Mouse (Mus musculus) bone marrow macrophage, adult 2 months (primary cell): ENCODE results near the gene Pla2g5. TPM values are rescaled to one million over a fixed set of nuclear protein-coding genes. Genes with fewer than 3 reads are reported as not detected.
"Not testable (repeated sequence)": the region's sequence is repeated elsewhere in the genome, so short reads cannot be mapped to it uniquely, and the experiment has no call there.

Experiments used
- H3K27ac ChIP-seq: 2 replicates; pipeline ENCODE4 v1.5.1; 2012; ENCODE audit warnings: low read depth, low read length; ENCODE audit not compliant: insufficient read depth
- H3K4me1 ChIP-seq: 2 replicates; pipeline ENCODE4 v1.6.1; 2012; ENCODE audit warnings: low read length; ENCODE audit not compliant: control insufficient read depth, insufficient read depth
- H3K4me3 ChIP-seq: 2 replicates; pipeline ENCODE4 v1.5.1; 2012; ENCODE audit warnings: mild to moderate bottlenecking, low read length, moderate library complexity; ENCODE audit not compliant: insufficient read depth
- CTCF ChIP-seq: IDR thresholded peaks from 2 replicates; pipeline ENCODE4 v1.5.1; 2012; ENCODE audit warnings: low read depth, mild to moderate bottlenecking, low read length, moderate library complexity
- POLR2A ChIP-seq: IDR thresholded peaks from 2 replicates; pipeline ENCODE4 v1.6.1; 2012; ENCODE audit warnings: mild to moderate bottlenecking, low read depth, low read length, borderline replicate concordance
- polyA plus RNA-seq: library from polyadenylated mRNA; stranded (reverse); fragments of >200 nt; gene quantifications from 2 replicates; pipeline ENCODE4 v1.2.4, GENCODE M21; 2012; ENCODE audit not compliant: missing spikeins, insufficient read depth, insufficient read length

Gene Pla2g5
- not detected in 2 replicates for polyA plus RNA-seq

DNA sequence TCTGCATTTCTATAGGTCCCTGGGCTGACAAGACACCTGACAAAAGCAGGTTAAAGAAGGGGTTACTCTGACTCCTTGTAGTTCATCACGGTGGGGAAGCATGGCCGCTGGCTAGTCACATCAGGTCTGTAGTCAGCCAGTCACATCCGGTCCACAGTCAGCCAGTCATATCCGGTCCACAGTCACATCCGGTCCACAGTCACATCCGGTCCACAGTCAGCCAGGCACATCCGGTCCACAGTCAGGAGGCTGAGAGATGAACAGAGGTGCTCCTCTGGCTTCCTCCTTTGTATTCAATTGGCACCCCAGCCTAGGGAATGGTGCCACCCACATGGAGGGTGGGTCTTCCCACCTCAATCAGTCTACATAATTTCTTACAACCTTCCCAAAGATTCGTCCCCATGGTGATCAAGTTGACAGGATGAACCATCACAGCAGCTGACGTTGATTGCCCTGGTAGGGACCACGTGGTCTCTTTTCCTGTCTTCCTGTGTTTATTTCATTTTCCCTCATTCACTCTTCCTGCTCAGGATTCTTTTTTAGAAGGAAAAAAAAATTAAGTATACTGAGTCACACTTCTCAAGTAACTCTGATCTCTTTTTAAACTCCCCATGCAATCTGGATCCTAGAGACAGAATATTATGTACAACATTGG, at the start of gene Pla2g5:
Gene Pla2g5 (minus strand): TSS at position 139 of the 655 bp plus-strand sequence.
- Histone ChIP-seq H3K4me3 (no peak within 1 kb of the TSS), H3K27ac (no peak within 1 kb of the TSS), H3K4me1 (peaks cover 19% of the 10 kb centered on the region)
- no peak for TF ChIP-seq POLR2A

DNA sequence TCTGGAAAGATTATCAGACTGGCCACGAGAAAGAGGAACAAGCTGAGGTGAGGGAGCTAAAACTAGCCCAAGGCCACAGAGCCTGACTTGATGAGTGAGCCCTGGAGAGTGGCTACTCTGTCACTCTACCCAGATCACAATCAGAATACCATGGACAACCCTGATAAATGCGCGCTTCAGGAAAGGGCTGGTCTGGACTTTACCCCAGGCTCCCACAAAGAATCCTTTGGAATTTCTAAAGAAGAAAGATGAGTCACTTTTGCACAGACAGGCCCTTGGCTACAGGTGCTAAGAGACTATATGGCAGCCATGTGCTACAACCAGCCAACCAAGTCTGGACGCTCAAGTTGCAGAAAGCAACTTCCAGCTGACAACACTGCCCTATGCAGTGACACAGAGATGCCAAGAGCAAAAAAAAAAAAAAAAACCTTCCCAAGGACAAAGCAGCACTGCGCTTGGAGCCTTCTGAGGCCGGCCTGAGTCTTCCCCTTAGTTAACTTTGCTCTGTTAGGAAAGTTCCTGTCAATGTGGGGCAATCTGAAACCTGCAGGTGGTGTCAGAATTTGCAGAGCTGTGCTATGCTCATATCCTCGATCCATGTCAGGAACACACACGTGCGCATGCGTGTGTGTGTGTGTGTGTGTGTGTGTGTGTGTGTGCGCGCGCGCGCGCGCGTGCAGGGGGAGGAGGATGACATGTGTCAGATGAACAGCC, 42.5 kb upstream of the Pla2g5 start:
- Histone ChIP-seq H3K4me3 (no peak overlapping the region), H3K27ac (no peak overlapping the region), H3K4me1 (no peaks in the 10 kb centered on the region; the same call in 1 of the 2 replicates)
- no peak for TF ChIP-seq POLR2A
- no peak for TF ChIP-seq CTCF

DNA sequence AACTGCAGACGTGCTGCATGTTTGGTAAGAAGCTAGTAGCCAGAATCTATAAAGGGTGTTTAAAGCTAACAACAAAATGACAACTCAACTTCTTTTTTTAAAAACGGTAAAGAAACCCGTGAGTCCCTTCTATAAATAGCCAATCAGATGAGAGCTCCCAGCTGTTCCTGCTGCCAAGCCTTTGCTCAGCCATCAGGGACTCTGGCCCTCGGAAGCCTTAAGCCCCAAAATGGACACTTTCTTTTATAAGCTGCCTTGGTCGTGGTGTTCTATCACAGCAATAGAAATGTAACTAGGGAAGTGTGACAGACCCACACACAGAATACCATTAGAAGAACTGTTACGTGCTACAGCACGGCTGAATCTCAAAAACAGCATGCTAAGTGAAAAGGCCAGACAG, 36.1 kb upstream of the Pla2g5 start:
- Histone ChIP-seq H3K4me1 (no peaks in the 10 kb centered on the region), H3K4me3 (no peak overlapping the region), H3K27ac (no peak overlapping the region)
- TF ChIP-seq CTCF (no peak), POLR2A (no peak)

- not testable (repeated sequence) for H3K4me3 ChIP-seq, H3K27ac ChIP-seq, H3K4me1 ChIP-seq
Measured at GRCm38 (mm10) chr4:138893789-138894188, 30.5 kb upstream of the Pla2g5 start.

- Histone ChIP-seq H3K4me1 (no peaks in the 10 kb centered on the region), H3K27ac (no peak overlapping the region), H3K4me3 (no peak overlapping the region)
- no peak for TF ChIP-seq POLR2A
- TF ChIP-seq CTCF, result no peak
Measured at GRCm38 (mm10) chr4:138892655-138893054, 29.4 kb upstream of the Pla2g5 start.

GRCm38 (mm10) chr4:138889635-138890034, 26.4 kb upstream of the Pla2g5 start:
- H3K27ac ChIP-seq, result no peak overlapping the region
- TF ChIP-seq CTCF (no peak), POLR2A (no peak)

GRCm38 (mm10) chr4:138889165-138889564, 25.9 kb upstream of the Pla2g5 start:
- H3K4me1 ChIP-seq, result no peaks in the 10 kb centered on the region
- no peak overlapping the region for H3K4me3 ChIP-seq
- no peak overlapping the region for H3K27ac ChIP-seq
- TF ChIP-seq POLR2A (no peak), CTCF (no peak)

More at GRCm38 (mm10) chr4:138889635-138890034, 26.4 kb upstream of the Pla2g5 start:
- no peak overlapping the region for H3K4me3 ChIP-seq
- no peaks in the 10 kb centered on the region for H3K4me1 ChIP-seq

- Histone ChIP-seq H3K27ac (no peak overlapping the region), H3K4me3 (no peak overlapping the region), H3K4me1 (peaks cover 8% of the 10 kb centered on the region)
- TF ChIP-seq POLR2A (no peak), CTCF (peak; percentile 79)
Measured at GRCm38 (mm10) chr4:138884261-138884660, 21.0 kb upstream of the Pla2g5 start.

- Histone ChIP-seq H3K4me1 (peaks cover 26% of the 10 kb centered on the region), H3K27ac (no peak overlapping the region), H3K4me3 (no peak overlapping the region)
- TF ChIP-seq POLR2A (no peak), CTCF (no peak)
Measured at GRCm38 (mm10) chr4:138882179-138882578, 18.9 kb upstream of the Pla2g5 start.

GRCm38 (mm10) chr4:138880811-138881584, 17.7 kb upstream of the Pla2g5 start:
- Histone ChIP-seq H3K4me1 (peaks cover 31% of the 10 kb centered on the region), H3K27ac (no peak overlapping the region), H3K4me3 (no peak overlapping the region)
- no peak for TF ChIP-seq CTCF
- TF ChIP-seq POLR2A, result no peak
